Mouse (Mus musculus): Measurements from ENCODE around the gene Strn3.

The Strn3 gene

DNA sequence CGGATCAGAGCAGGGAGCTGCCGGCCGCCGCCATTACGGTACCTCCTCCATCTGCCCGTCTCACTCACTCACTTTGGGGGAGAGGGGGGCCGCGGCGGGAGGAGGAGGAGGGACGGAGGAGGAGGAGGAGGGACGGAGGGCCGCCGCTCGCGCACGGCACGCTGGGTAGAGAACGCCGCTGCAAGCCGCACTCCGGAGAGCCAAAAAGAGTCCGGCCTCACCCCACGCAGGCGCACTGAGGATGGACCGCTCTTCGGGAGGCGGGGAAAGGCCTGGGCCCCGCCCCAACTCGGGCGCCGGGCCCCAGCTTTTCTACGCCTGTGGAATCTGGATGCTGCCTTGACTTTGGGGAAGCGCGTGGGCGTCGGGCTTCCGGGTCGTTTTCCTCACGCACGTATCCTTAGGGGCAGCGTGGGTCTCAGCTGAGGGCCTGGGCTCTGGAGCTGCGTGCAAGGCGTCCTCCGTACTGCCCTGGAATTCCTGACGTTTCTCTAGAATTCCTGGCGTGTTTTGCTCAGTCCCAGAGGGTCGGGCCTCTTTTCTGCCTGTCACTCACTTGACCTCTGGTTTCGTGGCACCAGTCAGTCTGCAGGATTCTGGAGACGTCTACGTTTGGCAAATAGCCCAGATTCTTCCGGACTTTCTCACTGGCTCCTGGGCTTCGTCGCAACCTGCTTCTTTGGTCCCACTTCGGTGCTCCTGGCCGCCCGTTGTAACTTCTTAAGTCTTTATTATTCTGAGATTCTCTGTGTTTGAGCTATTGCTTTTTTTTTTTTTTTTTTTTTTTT is at the start of gene Strn3:
Gene Strn3, minus strand, starts transcription at position 53 of the 788 bp plus-strand sequence.
- CTCF ChIA-PET, result interaction anchor here in 3 of 4 experiments (0.5 to 1.0 kb wide), 8 partner anchors 12 to 310 kb away, joined by 3 to 7 read pairs (median 3); partner anchors contain the start of gene Heatr5a (in 1 of the 3)
- POLR2A ChIA-PET, result interaction anchor here (0.6 to 6.8 kb wide), 53 partner anchors 8 to 314 kb away, joined by 3 to 51 read pairs (median 4); partner anchors contain the start of genes Dtd2 (in 2 of the 4), Heatr5a (in 2 of the 4) and Coch (in 1 of the 4)

DNA sequence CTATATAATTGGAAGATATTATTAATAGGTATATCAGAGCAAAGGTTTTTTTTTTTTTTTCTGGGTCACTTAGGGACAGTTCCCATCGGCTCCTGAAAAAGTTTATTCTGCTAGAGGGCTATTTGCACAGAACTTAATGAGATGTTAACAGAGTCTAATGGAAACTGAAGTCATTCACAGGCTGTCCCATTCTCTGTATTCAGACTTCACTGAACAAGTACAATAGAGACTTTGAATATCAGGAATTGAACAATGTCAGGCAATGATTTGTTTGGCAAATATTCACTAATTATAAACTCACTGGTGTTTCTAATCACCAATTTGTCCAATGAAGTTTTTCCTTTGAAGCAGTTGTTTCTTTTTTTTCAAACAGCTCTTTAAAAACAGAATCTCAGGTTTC is 45.1 kb upstream of the Strn3 start:
- POLR2A ChIA-PET, result interaction anchor here in 2 of 4 experiments (0.7 to 1.8 kb wide), 10 partner anchors 10 to 66 kb away, joined by 3 to 6 read pairs (median 3); partner anchors contain the start of genes Ap4s1 (in 1 of the 2) and Strn3 (in 1 of the 2)

DNA sequence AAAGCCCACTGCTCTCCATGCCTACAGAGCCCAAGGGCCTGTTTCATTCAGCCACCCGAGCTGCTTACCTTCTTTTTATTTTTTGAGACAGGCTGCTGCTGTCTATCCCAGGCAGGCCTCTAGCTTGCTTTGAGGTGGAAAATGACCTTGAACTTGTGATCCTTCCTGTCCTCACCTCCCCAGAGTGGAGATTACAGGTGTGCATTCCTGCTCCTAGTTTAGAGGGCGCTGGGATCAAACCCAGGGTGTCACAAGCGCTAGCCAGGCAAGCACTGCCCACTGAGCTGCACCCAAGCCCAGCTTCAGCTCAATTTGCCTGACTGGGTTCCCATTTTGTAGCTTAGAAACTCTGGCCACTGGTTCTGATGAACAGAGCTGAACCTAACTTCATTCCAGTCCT is 44.7 kb upstream of the Strn3 start:
- ChIA-PET CTCF (interaction anchor here in 2 of 4 experiments (0.6 to 0.9 kb wide), 2 partner anchors 11 to 147 kb away, joined by 3 to 6 read pairs; no protein-coding TSS in a partner anchor), POLR2A (interaction anchor here in 3 of 4 experiments (0.7 to 1.8 kb wide), 11 partner anchors 9 to 65 kb away, joined by 3 to 6 read pairs (median 3); partner anchors contain the start of genes Ap4s1 (in 1 of the 3) and Strn3 (in 1 of the 3))

More for the DNA sequence above, 45.1 kb upstream of the Strn3 start:
- CTCF ChIA-PET, result interaction anchor here in 2 of 4 experiments (0.6 to 0.9 kb wide), 2 partner anchors 11 to 147 kb away, joined by 3 to 6 read pairs; no protein-coding TSS in a partner anchor

DNA sequence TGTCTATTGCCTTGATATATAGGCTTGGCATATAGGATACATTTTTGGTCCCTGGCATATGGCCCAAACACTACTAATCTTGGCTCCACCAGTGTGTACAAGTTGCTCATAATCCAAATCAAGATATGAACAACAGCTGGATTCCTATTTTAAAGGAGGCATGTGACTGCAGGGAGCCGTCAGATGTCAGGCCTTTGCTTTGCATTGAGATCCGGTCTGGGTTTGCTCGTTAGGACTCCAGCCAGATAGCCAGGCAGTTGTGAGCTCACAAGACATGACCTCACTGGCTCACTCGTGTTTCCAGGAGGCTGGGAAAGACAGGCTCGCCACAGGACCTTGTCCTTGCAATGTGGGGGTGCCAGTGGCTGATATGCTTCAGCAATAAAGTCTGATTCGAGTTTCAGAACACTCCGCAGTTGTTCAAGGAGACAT is 44.2 kb upstream of the Strn3 start:
- POLR2A ChIA-PET, result interaction anchor here in 3 of 4 experiments (1.1 to 2.5 kb wide), 11 partner anchors 16 to 130 kb away, joined by 3 to 9 read pairs (median 5); partner anchors contain the start of genes Strn3 (in 2 of the 3) and Ap4s1 (in 1 of the 3)
- CTCF ChIA-PET, result interaction anchor here in 1 of 4 experiments (0.9 kb wide), 1 partner anchor 11 kb away, joined by 3 read pairs; no protein-coding TSS in a partner anchor

DNA sequence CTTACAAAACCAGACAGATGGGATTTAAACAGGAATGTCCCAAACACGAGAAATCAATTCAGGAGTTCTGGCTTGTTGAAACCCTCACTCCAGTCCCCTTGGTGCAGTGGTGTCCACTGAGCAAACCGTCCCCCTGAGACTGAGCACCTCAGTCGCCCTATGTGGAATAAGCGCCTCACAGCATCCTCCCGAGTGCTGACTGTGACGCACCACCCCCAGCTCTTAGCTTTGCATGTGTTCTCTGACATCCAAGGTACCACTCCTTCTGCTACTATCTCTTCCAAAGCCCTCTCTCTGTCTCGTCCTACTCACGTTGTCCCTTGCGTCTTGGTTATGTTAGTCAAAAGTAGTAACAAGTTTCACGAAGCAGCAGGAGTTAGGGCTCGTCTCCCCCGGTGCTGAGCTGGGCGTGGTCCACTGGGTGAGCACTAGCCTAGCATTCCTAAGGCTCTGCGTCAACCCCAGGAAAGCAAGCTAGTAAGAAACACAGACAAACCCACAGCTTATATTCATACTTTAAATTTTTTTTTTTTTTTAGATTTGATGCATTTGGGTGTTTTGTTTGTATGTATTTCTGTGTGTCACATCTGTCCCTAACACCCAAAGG is 43.0 kb upstream of the Strn3 start:
- CTCF ChIA-PET, result no interaction called here
- POLR2A ChIA-PET, result interaction anchor here (0.6 to 2.5 kb wide), 23 partner anchors 14 to 923 kb away, joined by 3 to 9 read pairs (median 4); partner anchors contain the start of genes Strn3 (in 3 of the 4) and Heatr5a (in 1 of the 4)

DNA sequence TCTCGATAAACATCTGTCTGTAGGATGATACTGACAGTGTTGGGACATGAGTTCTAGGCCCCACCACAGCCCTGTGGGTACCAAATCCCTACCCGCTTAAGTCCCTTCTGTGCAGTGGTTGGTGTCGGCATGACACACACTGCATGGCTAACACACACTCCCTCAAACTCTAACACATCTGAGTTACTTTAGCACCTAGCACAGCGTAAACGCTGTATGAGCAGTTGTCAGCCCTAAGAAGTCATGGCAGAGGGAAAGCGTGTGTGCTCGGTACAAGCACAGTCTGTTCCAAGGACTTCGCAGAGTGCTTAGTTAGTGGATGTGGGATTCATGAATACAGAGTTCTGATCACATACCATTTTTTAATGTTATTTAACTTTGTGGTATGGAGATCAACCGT is 38.1 kb upstream of the Strn3 start:
- ChIA-PET POLR2A (interaction anchor here in 3 of 4 experiments (0.9 to 1.9 kb wide), 9 partner anchors 8 to 38 kb away, joined by 3 to 7 read pairs (median 4); partner anchors contain the start of gene Strn3 (in 2 of the 3)), CTCF (interaction anchor here in 1 of 4 experiments (0.6 kb wide), 1 partner anchor 61 kb away, joined by 3 read pairs; no protein-coding TSS in a partner anchor)

DNA sequence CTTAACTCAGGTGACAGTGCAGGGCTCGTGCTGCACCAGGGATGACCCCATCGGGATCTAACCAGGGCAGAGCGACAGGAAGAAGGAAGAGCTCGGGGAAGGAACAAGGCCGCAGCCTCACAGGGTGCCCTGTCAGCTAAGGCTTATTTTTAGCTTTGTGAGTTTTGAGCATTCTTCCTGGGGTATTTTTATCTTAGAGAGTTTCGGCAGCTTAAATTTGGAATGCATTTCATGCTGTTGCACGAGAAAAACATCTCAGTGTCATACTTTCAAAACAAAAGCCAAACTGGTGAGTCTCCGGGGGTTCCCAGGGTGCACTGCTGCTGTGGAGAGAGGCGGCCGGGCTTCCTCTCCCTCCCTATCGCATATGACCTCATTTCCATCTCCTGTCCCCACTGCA is 37.4 kb upstream of the Strn3 start:
- CTCF ChIA-PET, result no interaction called here
- POLR2A ChIA-PET, result interaction anchor here in 3 of 4 experiments (0.6 to 1.9 kb wide), 6 partner anchors 8 to 225 kb away, joined by 3 to 7 read pairs (median 4); partner anchors contain the start of gene Strn3 (in 1 of the 3)

DNA sequence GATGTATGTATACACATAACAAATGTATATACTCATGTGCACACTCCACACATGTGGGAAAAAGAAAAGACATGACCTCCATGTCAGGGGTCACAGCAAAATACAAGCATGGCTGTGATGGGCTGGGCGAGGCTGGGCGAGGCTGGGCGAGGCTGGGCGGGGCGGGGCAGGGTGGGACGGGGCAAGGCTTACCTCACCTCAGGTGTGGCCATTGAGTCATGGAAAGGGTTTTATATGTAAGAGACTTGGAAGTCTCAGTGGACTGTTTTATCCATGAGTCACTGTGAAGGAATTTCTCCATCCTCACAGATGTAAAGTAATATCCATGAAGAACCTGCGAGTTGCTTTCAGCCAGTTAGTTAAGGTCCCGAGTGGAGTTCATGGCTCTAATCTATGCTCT is 30.1 kb upstream of the Strn3 start:
- CTCF ChIA-PET, result no interaction called here
- POLR2A ChIA-PET, result interaction anchor here in 2 of 4 experiments (0.9 to 2.7 kb wide), 5 partner anchors 12 to 34 kb away, joined by 3 to 15 read pairs (median 5); partner anchors contain the start of genes Ap4s1 (in 1 of the 2) and Strn3 (in 1 of the 2)

DNA sequence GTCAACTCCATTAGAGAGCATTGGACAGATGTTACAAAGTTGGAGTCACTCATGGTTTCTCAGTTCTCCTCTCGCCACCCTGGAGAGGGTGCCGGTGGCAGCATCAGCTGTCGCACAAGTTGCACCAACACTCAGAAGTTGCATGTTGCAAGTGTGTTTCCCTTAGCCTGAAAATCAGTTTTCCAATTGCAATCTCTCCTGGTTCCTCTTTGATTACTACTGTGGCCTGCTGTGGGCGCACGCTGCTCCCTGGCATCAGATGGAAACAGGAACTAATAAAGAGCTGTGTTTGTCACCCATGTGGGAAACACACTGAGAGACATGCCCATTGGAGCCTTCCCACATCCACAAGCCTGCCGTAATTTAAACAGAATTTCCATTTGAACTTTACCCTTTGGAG is 26.9 kb upstream of the Strn3 start:
- POLR2A ChIA-PET, result interaction anchor here in 3 of 4 experiments (0.6 to 3.6 kb wide), 10 partner anchors 9 to 786 kb away, joined by 3 to 21 read pairs (median 4); partner anchors contain the start of genes Strn3 (in 2 of the 3) and Ap4s1 (in 1 of the 3)

DNA sequence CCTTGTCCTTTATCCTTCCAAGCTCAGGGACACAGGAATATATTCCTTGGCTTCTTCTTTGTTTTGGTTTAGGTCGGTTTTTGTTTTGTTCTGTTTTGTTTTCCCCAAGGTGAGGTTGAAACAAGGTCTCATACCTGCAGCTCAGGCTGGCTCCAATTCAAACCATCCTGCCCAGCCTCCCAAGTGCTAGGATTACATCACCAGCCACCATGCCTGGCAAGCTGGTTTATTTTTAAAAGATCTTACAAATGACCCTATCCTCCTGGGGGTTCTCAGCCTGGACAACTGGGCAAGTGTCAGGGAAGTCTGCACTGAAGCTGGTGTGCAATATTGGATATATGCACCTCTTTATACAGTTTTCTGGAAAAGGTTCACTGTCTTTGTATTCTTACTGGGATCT is 21.0 kb upstream of the Strn3 start:
- POLR2A ChIA-PET, result interaction anchor here in 2 of 4 experiments (0.6 to 1.7 kb wide), 3 partner anchors 17 to 116 kb away, joined by 3 read pairs; no protein-coding TSS in a partner anchor
- CTCF ChIA-PET, result interaction anchor here in 1 of 4 experiments (0.7 kb wide), 1 partner anchor 12 kb away, joined by 3 read pairs; no protein-coding TSS in a partner anchor

More for the DNA sequence above, 26.9 kb upstream of the Strn3 start:
- CTCF ChIA-PET, result no interaction called here

DNA sequence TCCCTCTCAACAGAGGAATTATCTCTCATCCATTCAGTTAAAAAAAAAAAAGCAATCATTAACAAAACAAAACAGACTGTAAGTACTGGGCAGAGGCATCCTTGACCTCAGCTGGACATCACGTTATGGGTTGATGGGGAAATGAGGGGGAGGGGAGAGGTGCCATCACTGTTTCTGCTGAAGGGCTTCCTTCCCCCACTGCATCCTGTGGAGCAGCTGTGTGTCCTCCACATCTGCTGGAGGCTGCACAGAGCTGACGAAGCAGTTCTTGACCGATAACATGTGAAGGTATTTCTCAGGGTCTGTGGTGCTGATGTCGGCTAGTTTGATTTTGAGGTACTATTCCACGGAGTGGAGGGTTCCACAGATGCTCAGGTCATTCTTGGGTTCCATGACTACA is 18.5 kb upstream of the Strn3 start:
- ChIA-PET POLR2A (interaction anchor here in 2 of 4 experiments (1.0 to 3.4 kb wide), 13 partner anchors 9 to 203 kb away, joined by 3 to 21 read pairs (median 6); partner anchors contain the start of genes Strn3 (in 2 of the 2) and Ap4s1 (in 1 of the 2)), CTCF (interaction anchor here in 1 of 4 experiments (1.3 kb wide), 1 partner anchor 10 kb away, joined by 6 read pairs; no protein-coding TSS in a partner anchor)

DNA sequence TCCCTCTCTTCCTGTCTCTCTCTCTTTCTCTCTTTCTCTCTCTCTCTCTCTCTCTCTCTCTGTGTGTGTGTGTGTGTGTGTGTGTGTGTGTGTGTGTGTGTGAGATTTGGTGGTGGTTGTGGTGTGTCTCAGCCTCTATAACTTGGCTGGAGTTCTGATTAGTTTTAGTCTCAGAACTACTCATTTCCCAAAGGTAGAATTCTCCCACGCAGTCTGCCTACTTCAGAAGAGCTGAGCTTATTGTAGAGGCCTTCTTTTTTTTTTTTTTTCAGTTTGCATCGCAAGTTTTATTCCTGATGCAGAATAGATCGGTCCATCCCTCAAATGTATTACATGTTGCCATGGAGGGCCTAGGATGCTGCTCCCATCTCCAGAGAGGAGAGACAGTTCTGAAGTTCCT is 18.0 kb upstream of the Strn3 start:
- POLR2A ChIA-PET, result interaction anchor here (0.6 to 3.4 kb wide), 31 partner anchors 8 to 1886 kb away, joined by 3 to 21 read pairs (median 4); partner anchors contain the start of genes Strn3 (in 3 of the 4) and Ap4s1 (in 1 of the 4)
- CTCF ChIA-PET, result interaction anchor here in 3 of 4 experiments (0.6 to 1.3 kb wide), 4 partner anchors 11 to 162 kb away, joined by 3 to 6 read pairs (median 4); no protein-coding TSS in a partner anchor

DNA sequence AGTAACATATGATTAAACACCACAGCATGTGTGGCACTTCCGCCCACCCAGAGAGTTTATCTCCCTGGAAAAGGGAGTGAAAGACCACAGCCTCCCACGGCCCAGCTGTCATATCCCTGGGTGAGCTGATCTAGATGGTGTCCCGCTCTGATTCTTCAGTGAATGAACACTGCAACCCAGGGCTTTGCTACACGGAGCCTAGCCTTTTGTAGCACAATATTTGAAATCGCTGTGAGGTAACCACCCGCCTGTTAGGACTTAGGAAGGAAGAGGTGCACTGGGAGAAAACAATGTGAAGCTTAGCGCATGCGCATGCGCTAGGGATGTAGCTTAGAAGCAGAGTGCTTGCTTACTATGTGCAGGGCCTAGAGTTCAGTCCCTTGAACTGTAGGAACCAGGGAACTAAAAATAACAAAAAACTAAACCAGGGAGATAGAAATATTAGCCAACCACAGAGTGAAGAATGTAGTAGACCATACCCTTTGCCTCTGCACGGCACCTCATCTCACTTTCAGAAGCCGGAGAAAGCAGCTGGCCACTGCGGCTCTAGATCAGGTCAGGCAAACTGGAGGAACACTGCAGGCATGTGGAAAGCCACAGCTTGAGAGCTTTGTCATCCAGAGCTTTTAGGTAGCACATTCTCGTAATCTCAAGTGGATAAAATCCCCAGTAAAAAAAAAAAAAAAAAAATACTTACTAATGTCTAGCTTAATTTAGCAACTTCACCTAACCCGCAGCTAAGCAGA is 17.4 kb upstream of the Strn3 start:
- POLR2A ChIA-PET, result interaction anchor here (0.6 to 3.4 kb wide), 36 partner anchors 8 to 1885 kb away, joined by 3 to 21 read pairs (median 4); partner anchors contain the start of genes Strn3 (in 3 of the 4) and Ap4s1 (in 1 of the 4)

DNA sequence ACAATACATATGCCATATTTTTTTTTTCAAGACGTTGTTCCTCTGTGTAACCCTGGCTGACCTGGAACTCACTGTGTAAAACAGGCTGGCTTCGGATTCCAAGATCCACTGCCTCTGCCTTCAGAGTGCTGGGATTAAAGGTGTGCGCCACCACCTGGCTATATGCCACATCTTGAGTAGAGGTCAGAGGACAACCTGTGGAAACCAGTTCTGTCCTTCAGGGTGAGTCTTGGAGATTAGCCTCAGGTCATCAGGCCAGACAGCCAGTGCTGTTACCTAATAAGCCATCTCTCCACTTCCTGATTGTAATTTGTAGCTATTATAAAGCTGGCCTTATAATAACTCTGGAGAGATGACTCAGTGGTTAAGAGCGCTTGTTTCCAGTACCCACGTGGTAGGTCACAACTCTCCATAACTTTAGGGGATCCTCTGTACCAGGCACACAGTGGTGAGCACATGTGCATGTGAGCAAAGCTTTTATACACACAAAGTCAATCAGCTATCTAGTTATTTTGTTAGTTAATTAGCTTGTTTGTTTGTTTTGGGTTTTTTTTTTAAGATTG is 15.1 kb upstream of the Strn3 start:
- POLR2A ChIA-PET, result interaction anchor here in 2 of 4 experiments (0.6 to 5.0 kb wide), 7 partner anchors 9 to 419 kb away, joined by 3 to 51 read pairs (median 3); partner anchors contain the start of genes Strn3 (in 2 of the 2) and Ap4s1 (in 1 of the 2)
- CTCF ChIA-PET, result interaction anchor here in 1 of 4 experiments (0.7 kb wide), 1 partner anchor 8 kb away, joined by 3 read pairs; no protein-coding TSS in a partner anchor

More for the DNA sequence above, 17.4 kb upstream of the Strn3 start:
- CTCF ChIA-PET, result interaction anchor here (0.5 to 1.3 kb wide), 8 partner anchors 10 to 1186 kb away, joined by 3 to 6 read pairs (median 4); no protein-coding TSS in a partner anchor

DNA sequence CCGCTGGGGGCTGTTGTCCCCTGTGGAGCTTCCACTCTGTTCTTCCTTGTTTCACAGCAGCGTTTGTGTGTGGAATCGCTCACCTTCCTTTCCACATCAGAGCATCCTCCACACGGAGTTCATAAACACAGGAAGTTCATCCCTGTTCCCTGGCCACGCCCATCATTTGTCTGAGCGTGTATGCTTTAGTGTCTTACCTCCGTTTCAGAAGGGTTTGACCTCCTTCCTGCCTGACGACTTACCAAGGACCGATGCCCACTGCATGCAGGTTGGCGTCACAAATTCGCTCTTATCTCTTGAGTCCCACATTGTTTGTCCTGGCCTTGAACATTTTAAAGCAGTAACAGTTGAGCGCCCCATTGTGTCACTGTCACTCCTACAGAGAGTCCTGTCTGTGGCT is 14.1 kb upstream of the Strn3 start:
- ChIA-PET CTCF (interaction anchor here in 1 of 4 experiments (0.7 kb wide), 1 partner anchor 9 kb away, joined by 3 read pairs; no protein-coding TSS in a partner anchor), POLR2A (interaction anchor here in 3 of 4 experiments (1.0 to 5.0 kb wide), 4 partner anchors 13 to 25 kb away, joined by 3 to 51 read pairs (median 21); partner anchors contain the start of genes Ap4s1 (in 3 of the 3) and Strn3 (in 3 of the 3))

DNA sequence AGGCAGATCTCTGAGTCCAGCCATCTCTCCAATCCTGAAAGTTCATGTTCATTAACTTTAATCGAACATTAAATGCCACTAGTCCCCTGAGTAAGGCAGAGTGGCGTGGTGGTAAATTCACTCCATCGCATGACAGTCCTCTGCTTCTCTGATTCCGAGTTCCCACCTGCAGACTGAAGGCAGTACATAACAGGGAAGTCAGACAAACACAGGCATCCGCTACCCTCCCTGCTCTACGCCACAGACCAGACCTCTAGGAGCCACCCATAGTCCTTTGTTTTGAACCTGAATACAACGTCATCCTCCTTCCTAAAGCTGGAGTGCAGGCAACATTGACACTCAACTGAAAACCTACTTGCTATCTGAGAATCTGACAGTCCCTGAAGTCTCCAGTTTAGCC is 12.9 kb upstream of the Strn3 start:
- ChIA-PET CTCF (interaction anchor here in 1 of 4 experiments (0.8 kb wide), 1 partner anchor 13 kb away, joined by 3 read pairs; the partner anchor contains the start of gene Strn3), POLR2A (interaction anchor here (0.7 to 5.0 kb wide), 13 partner anchors 10 to 154 kb away, joined by 3 to 51 read pairs (median 4); partner anchors contain the start of genes Ap4s1 (in 3 of the 4) and Strn3 (in 3 of the 4))

Data from embryonic stem cell, embryonic (primary cell).